Mouse (Mus musculus) heart, postnatal 36 days (tissue): ENCODE data around the gene Homer1. TPM values are rescaled to one million over a fixed set of nuclear protein-coding genes. Genes with fewer than 3 reads are reported as not detected.
A peak's percentile ranks its signal among the peaks of the same experiment; 100 is the strongest.

Experiments
- DNase-seq, 2 experiments: peaks; one replicate each; pipeline ENCODE4 v3.0.0; 2021 to 2022
- intact Hi-C: fragments of 180-260 bp; cut with DNase I; formaldehyde crosslinking; loops from one replicate; pipeline ENCODE4 v1.15.1; 2025
- total RNA-seq, 2 experiments: library from RNA; stranded (reverse); gene quantifications; 2 replicates each; pipeline ENCODE4 v1.2.3; 2021

Homer1 gene
- total RNA-seq, result 10 to 100 TPM; 49.5 to 66.8 TPM

DNA sequence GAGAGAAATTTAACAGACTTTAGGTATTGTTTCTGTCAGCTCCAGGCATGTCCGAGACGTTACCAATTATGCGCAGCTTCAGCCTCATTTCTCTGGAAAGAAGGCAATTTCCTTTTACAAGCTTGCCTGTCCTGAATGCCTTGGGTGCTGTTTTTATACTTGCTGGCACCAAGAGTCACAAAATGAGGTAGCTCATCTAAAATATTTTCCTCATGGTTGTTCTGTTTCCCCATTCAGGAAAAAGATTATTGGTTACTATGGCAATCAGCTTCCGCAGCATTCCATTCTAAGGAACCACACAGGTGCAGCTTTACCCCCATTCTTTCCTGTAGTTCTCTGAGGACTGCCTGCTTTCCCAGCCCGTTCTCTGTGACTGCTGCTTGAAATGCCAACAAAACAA, at the start of gene Homer1:
Gene Homer1, plus strand, starts transcription at position 320 of the 400 bp plus-strand sequence.
- intact Hi-C loops, result no loop called here
- no peak for DNase-seq

DNA sequence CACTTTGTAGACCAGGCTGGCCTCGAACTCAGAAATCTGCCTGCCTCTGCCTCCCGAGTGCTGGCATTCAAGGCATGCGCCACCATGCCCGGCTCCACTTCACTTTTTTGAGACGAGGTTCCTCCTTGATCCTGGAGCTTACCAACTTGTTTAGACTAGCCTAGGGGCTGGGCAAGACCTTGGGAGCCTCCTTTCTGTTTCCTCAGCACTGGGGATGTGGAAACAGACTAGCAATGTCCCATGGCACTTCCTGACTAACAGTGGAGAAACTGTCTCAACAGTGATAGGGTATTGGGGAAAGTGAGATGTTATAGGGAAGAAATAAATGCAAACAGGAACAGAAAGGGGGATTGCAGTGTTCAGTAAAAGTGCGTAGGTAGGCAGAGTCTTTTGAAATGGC, 47.7 kb upstream of the Homer1 start:
- intact Hi-C loops, result no loop called here
- no peak for DNase-seq

DNA sequence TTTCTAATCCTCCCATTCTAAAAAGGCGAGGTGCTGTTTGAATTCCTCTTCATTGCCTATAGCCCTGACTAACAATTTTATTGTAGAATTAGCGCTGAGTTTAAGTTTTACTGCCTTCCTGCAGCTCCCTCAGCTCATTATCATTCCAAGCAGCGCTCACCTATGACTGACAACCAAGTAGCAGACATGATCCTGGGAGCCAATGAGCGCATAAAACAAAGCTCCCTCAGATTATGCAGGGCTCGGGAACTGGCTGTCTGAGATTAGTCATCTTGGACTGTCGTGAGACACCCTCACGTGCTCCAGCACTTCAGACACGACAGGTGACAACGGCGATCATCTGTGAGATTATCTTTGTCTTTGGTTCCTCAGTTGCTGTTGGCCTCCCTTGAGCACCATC, 47.3 kb upstream of the Homer1 start:
- intact Hi-C loops, result no loop called here
- no peak for DNase-seq

DNA sequence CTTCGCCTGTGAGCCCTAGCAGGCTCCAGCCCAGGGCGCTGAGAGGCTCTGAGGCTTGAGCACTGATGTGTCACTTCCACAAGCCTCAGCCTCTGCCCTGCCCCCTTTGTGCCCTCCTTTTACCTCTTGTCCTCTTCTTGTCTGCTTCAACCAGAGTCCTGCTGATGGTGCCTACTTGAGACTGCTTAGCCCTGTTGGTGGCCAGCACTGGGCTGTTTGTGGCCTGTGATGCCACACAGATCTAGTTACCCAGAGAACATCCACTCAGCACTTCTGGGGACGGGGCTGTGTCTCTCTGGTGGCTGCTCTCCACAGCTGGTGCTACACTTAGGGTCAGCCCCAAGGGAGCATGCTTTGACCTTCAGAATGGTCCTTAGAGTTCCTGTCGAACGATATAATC, 46.5 kb upstream of the Homer1 start:
- intact Hi-C loops, result no loop called here
- no peak for DNase-seq

DNA sequence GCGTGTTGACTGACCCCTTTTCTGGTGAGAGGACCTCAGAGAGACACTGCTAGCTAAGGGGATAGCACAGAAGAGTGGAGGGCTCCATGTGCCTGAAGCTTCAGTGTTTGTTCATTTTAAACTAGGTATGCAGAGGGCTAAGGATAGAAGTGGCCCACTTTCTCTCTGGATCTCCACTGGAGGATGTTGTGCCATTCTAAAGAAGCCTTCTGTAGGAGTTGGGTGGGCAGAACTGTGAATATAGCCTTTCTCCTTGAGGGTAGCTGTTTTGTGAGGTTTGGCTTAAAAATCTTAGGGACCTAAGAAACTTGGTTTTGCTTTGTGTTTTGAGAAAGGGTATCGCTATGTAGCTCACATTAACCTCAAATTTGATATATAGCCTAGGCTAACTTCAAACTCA, 32.3 kb upstream of the Homer1 start:
- intact Hi-C loops, result no loop called here
- DNase-seq, result no peak

DNA sequence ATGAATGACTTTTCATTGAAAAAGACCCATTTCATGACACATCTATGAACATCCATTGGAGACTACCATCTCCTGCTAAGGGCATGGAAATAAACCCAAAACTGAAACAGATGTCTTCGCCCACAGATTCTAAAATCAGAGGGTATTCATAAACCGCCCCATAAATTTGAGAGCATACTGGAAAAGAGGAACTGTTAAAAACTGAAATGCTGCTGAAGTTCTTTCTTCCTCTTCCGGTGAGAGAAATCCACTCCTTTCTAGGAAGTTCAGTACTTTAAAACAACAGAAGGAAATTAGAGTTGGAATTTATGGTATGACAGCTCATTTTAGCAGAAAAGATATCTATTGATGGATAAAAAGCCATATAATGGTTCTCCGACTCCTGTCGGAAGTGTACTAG, 1.1 kb downstream of the Homer1 start:
- intact Hi-C loops, result no loop called here
- DNase-seq, result no peak

DNA sequence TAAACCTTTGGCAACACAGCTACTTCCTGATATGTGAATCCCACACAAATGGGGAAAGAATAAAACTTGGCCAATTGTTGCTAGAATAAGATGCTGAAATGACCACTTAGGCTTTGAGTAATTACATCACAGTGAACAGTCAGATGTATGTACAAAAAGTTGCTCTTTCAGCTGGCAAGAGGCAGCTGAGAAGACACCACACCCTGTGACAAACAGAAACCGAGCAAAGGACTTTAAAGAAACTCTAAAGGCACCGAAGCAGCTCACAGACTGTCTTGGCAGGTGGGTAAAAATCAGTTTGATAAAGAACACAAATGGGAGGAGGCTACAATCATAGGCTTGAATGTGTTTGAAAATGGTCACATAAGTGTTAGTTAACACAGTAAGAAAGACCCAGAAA, 1.6 kb downstream of the Homer1 start:
- DNase-seq, result no peak
- intact Hi-C loops, result no loop called here

DNA sequence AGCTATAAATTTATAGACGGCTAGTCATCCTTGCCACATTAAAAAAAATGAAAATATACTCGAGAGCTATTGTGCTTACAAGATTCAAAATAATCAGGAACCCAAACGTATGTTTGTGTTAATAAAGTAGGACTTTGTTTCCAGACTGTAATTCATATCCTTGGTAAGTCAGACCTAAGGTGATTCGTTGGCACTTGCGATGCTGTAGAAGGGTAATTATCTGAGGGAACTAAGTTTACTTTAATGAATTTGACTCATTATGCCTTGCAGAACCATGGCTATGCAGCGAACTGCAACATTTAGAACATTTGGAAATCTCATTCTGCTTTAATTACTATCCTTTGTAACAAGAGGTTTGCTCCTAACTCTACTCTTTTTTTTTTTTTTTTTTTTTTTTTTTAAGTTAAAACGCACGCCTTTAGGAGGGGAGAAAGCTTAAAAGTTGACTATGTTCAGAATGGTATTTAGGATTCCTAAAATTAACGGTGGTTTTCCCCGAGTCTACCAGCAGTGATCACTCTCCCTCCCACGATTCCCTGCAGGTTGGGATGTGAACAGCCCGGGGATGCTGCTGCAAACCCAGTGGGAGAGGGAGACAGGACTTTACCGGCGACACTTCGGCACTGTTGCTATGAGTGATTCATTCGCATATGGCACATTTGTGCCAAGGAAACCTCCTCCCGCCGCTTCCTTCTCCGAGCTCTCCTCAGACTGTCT, 3.6 kb downstream of the Homer1 start:
- DNase-seq, result no peak
- intact Hi-C loops, result no loop called here

DNA sequence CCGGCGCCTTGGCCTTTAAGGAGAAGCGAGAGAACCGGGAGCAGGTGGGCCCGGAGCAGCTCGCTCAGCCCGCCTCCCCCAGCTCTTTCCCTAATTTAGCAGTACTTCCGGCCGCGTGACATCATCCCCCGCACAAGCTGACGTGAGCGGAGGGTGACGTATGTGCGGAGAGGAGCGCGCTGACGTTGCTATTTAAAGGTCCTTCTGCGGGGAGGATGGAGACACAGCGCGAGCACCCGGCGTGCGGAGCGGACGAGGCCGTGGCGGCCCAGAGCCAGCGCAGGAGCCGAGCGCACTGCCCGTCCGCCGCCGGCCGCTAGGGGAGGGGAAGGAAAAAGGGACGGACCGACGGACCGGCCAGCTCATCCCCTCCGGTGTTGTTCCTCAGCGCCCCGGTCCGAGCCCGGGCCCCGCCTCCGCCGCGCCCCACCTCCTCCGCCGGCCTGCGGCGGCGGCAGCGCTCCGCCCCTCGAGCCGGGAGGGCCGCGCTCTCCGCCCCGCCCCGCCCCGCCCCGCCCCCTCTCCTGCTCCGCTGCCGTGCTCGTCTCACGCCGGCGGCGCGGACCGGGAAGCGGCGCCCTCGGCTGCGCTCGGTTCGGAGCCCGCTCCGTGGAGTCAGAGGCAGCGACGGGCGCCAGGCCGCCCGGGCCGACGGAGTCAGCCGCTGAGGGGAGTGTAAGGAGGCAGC, 4.3 kb downstream of the Homer1 start:
- DNase-seq, result peak; percentile 97 to 98
- intact Hi-C loops, result loop anchor here (2.0 kb wide), 3 partner anchors 113 to 309 kb away; partner anchors contain the start of gene Jmy

DNA sequence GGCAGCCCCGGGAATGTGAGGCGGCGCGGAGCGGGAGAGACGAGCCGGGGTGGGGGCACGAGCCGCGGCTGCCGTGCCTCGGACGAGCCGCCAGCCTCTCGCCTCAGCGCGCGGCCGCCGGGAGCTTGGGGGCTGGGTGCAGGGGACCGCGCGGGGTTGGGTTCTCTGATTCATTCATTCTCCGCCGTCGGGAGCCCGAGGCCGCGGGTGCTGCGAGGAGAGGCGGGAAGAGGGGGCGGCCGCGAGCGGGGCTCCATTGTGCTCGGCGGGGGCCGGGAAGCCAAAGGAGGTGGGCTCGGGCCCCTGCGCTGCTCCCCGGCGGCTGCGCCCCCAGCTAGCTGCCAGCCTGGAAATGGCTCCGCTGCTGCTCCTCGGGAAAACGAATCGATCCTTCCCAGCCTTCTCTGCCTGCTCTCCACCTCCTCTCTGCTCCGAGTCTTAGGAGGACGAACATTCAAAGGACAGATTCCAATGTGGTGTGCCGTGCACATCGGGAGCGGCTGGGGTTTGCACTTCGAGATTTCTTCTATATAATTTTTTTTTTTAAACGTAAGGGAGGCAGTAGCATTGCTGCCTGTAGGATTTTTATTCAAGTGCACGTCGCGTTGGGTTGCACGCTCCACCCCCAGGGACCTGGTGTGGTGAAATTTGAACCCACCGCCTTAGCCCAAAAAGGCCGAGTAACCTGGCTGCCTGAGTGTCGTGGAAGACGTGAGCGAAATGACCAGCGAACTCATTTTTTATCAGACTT, 5.0 kb downstream of the Homer1 start:
- DNase-seq, result peak in 1 of 2 experiments; percentile 40
- intact Hi-C loops, result loop anchor here (2.0 to 5.0 kb wide), 5 partner anchors 93 to 308 kb away; partner anchors contain the start of gene Jmy

DNA sequence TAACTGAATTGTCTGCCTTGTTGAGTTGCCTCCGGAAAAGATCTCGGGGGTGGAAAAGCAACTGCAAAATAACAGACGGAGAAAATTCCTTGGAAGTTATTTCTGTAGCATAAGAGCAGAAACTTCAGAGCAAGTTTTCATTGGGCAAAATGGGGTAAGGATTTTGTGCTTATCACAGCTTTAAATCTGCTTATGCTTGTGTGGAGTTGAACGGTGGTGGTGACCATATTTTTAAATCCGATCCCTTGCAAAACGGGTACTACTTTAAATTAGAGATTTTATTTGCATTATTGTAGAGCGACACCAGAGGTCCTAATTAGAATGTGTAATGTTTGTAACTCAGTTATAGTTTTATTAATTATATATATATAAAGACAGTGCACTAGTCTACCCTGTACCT, 5.7 kb downstream of the Homer1 start:
- no peak for DNase-seq
- intact Hi-C loops, result loop anchor here (2.0 to 5.0 kb wide), 5 partner anchors 92 to 308 kb away; partner anchors contain the start of gene Jmy

DNA sequence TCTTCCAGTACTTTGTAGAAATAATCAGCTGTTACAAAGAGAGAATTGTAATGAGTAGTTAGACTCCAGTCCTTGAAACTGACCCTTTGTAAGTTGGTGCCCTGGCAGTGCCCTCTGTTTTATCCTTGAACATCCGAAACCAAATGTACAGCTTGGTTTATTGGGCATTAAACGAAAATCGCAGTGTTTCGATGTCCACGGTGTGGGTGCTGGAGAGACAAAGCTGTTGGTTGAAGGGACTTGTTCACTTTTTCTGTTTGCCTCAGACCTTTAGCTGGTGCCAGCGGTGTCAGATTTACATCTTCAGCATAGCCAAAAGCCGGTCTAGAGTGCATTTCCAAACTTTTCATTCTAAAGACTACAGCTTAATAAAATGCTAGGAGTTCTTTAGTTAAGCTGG, 6.2 kb downstream of the Homer1 start:
- intact Hi-C loops, result loop anchor here (2.0 to 5.0 kb wide), 5 partner anchors 92 to 307 kb away; partner anchors contain the start of gene Jmy
- no peak for DNase-seq

DNA sequence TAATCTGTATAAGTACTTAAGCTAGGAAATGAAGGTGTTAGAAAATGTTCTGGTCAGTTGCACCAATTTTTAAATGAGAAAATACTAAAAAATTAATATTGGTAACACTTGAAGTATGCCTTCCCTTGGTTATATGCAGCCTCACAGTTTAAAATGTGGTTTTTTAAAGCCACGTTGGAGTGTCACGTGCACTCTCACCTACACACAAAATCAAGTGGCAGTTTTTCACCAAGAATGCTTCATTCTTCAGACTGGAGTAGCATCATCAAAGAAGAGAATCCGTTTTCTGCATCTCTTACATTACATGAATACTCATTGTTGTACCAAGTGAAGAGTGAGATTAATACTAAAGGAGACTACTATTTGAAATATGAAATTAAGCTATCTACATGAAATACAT, 7.1 kb downstream of the Homer1 start:
- no peak for DNase-seq
- intact Hi-C loops, result loop anchor here (5.0 kb wide), 2 partner anchors 91 to 169 kb away; no protein-coding TSS in a partner anchor

DNA sequence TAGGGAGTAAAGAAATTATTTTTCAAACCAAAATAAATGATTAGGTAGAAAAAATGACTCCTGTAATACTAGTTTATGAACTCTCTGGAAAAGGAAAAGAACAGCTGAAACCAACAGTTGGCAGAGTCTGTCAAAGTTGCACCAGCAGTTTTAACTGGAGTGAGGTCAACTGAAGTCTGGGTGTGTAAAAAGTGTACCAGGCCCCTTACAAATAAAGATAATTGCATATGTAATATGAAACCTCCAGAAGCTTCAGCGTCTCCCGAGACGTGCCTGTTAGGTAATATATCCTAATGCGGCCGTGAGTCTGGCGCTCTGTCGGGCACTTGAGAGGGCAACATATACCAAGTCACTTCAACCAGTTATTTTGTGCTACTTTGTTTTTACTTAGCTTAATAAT, 8.3 kb downstream of the Homer1 start:
- intact Hi-C loops, result loop anchor here (5.0 kb wide), 2 partner anchors 90 to 170 kb away; no protein-coding TSS in a partner anchor
- DNase-seq, result no peak

DNA sequence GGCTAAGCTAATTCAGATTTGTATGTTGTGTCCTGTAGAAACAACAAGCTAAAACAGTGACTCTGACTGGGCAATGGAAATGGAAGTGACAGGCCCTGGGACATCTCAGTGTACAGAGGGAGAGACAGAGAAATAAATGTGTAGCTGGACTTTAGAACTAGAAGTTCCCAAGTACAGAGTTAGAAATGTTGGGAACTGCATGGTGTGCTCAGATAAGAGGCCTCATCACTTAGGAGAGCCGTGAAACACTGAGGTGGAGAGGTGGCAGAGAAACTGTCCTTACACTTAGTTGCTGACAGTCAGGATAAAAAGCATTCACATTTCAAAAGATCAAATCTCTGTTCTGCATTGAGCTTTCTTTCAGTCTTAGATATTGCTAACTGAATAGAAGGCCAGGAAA, 9.9 kb downstream of the Homer1 start:
- DNase-seq, result no peak
- intact Hi-C loops, result loop anchor here (5.0 kb wide), 2 partner anchors 88 to 172 kb away; no protein-coding TSS in a partner anchor

DNA sequence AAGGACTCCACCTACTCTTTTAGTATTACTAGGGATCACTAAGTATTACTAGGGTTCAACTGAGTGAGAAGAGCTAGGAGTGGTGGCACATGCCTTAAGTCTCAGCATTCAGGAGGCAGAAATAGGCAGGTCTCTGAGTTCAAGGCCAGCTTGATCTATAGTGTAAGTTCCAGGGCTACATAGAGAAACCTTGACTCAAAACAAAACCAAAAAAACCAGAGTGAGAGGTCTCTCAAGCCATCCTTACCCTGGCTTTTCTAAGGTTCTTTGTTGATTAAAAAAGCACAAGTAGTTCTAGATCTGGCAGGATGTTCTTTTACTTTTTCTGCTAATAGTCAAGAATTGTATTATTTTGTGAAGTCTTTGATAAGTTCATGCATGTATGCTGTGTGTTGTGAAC, 13.1 kb downstream of the Homer1 start:
- intact Hi-C loops, result no loop called here
- no peak for DNase-seq

DNA sequence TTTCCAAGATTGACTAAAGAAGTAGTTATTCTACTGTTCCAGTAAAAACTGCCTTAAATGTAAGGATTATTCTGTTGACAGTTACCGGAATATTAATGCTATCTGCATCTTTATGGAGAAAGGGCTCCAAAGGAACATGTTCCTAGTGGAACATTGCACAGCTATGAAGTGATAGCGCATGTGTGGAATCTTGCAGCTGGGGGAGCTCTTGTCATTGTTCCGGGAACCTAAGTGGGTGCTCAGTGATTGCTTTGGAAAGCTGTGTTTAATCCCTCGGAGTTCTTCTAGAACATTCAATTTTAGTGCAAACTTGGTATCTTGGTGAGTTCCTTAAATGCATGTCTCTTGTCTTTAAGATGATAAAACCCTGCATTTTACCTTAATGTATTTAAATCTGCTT, 14.9 kb downstream of the Homer1 start:
- intact Hi-C loops, result no loop called here
- DNase-seq, result no peak

DNA sequence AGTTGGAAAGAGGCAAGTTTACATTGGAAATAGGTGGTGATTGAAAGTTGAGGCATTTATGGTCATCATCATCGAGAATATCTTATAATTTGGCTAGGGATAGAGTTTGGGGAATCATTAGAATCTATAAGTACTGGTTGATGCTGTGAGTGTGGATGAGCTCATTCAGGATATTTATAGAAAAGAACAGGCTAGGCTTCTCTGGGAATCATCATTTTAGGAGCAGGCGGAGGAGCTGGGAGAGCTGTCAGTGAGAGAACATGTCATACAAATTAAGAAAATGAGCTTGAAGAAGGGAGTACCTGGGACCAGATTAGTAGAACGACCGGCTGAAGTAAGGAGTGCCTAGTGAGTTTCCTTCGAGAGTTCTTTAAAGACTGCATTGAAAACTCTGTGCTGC, 20.7 kb downstream of the Homer1 start:
- intact Hi-C loops, result no loop called here
- DNase-seq, result no peak

DNA sequence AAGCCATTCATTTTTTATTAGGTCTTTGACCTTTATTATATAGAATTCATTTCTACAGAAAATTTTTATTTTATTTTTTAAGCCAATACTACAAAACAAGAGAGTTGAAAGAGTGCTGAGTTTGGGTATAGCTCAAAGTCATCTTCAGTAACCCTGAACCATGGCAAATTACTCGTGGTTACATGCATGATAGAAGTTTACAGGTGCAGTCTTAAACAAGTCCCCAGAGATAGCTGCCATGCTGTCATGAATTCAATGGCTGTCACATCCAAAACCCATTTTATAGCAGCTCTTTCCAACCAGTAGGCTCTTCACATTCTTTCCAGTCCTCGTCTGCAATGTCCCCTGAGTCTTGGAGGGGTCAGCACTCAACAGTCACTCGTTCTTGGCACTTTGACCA, 26.9 kb downstream of the Homer1 start:
- no peak for DNase-seq
- intact Hi-C loops, result no loop called here

DNA sequence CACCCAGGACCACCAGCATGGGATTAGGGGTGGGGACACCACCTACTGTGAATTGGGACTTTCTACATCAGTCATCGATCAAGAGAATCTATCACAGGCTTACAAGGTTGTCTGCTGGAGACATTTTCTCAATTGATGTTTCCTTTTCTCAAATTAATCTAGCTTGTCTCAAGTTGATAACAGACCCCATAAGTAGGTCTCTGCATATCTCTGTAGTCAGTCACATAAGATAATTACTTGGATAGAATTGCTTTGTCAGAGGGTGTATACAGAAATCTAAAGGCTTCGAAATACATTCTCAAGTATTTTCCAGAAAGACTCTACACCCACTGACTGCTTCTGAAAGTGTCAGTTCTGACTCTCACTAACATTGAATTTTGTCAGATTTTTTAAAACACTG, 32.3 kb downstream of the Homer1 start:
- no peak for DNase-seq
- intact Hi-C loops, result loop anchor here (5.0 to 10.0 kb wide), 2 partner anchors 51 to 283 kb away; no protein-coding TSS in a partner anchor

DNA sequence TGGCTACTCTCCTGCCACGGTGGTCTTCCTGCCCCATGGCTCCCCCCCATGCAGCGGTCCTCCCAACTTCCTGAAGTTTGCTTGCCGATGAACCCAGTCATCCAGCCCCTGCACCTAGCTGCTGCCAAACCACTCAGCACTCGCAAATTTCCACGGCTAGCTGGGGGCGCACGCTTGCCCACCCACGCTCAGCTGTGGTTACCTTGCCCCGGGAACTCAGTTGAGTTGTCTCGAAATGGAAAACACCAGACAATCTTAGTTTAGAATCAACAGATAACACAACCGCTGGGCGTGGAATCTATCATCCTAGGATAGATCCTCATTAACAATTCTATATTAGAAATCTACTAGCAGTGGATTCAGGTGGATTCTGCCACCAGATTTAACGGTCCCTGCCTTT, 33.1 kb downstream of the Homer1 start:
- intact Hi-C loops, result loop anchor here (5.0 to 10.0 kb wide), 2 partner anchors 50 to 282 kb away; no protein-coding TSS in a partner anchor
- no peak for DNase-seq
